ENCODE assay signal across 9 mouse cellular contexts in the genomic region with DNA sequence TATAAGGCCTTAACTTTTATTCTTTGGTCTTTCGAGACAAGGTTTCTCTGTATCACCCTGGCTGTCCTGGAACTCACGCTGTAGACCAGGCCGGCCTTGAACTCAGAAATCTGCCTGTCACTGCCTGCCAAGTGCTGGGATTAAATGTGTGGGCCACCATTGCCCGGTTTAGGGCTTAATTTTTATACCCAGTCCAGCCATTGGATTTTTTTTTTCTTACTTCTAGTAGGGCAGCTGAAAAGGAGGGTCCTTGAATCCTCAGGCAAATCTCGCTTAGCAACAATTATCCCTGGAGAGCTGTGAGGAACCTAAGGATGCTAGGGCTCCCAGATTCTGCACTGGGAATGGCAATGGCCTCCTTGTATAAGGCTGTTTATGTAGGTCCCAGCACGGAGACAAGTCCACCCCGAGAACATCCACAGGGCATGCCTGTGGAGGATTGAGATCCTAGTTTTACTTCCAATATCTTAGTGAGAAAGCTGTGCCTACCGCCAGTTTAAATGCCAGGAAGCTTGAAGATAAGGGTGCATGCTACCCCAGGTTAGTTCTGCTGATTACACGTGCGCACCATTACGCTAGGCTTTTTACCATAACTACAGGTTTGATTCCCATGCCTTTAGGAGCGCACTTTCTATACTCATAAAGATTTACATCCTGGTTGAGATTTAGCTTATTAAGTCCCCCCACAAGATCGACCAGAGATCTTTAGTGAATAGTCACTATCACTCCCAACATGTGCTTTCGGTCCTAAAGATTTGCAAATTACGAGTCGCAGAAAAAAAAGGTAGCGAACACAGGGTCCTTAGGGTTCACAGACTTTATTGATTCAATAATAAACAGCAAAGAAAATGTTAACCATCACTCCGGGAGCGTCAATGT. TPM values are rescaled to one million over a fixed set of nuclear protein-coding genes. Genes with fewer than 3 reads are reported as not detected.
DNase-seq lines count a peak whose midpoint lies in the region; ATAC-seq lines count a peak whose summit lies in the region.
"Had no signal": no experiment of that assay in that cellular context is flagged by ENCODE, and none has a peak within 500 bp of the region (broad histone marks: within the 10 kb centered on the region; RNA-seq: fewer than 3 reads in every experiment).

No protein-coding gene starts in this region.

- H3K36me3 ChIP-seq in megakaryocyte, embryonic 14.5 days (replicated peaks; ENCODE audit: low read length) = peaks cover 16% of the 10 kb centered on the region
- H3K36me3 ChIP-seq in embryonic facial prominence, embryonic 13.5 days = peaks cover 16% of the 10 kb centered on the region
- peaks cover 14% of the 10 kb centered on the region for H3K36me3 ChIP-seq in limb, embryonic 13.5 days
- peaks cover 9% of the 10 kb centered on the region for H3K36me3 ChIP-seq in stomach, embryonic 14.5 days (ENCODE audit: control insufficient read depth, insufficient read depth, low read length)

- peak overlapping the region; percentile 67 for H3K4me2 ChIP-seq in embryonic facial prominence, embryonic 13.5 days
- peak overlapping the region; percentile 66 for H3K4me2 ChIP-seq in limb, embryonic 13.5 days (replicated peaks)
- H3K4me2 ChIP-seq in stomach, embryonic 14.5 days (replicated peaks; ENCODE audit: low read depth, low read length) = peak overlapping the region; percentile 64

- no peak for ATAC-seq in megakaryocyte, adult 5-6 weeks (ENCODE audit: poor library complexity, severe bottlenecking)
- ATAC-seq in embryonic facial prominence, embryonic 13.5 days (ENCODE audit: insufficient number of reproducible peaks, insufficient read depth, low FRiP score, low TSS enrichment, low read depth) = no peak
- ATAC-seq in limb, embryonic 13.5 days (ENCODE audit: low FRiP score, low read depth) = no peak
- ATAC-seq in stomach, embryonic 14.5 days (ENCODE audit: insufficient number of reproducible peaks, insufficient read depth, low FRiP score, low read depth) = no peak

- H3K27me3 ChIP-seq in megakaryocyte, embryonic 14.5 days (replicated peaks) = no peaks in the 10 kb centered on the region
- no peaks in the 10 kb centered on the region for H3K27me3 ChIP-seq in embryonic facial prominence, embryonic 13.5 days
- H3K27me3 ChIP-seq in limb, embryonic 13.5 days = no peaks in the 10 kb centered on the region
- no peaks in the 10 kb centered on the region for H3K27me3 ChIP-seq in stomach, embryonic 14.5 days (ENCODE audit: control insufficient read depth, insufficient read depth, low read length)

- H3K9ac ChIP-seq in embryonic facial prominence, embryonic 13.5 days = peak overlapping the region; percentile 93
- peak overlapping the region; percentile 93 for H3K9ac ChIP-seq in limb, embryonic 13.5 days
- peak overlapping the region; percentile 59 for H3K9ac ChIP-seq in stomach, embryonic 14.5 days (replicated peaks; ENCODE audit: low read depth, low read length)

- H3K4me1 ChIP-seq in megakaryocyte, embryonic 14.5 days = peaks cover 43% of the 10 kb centered on the region
- H3K4me1 ChIP-seq in embryonic facial prominence, embryonic 13.5 days = peaks cover 17% of the 10 kb centered on the region
- peaks cover 17% of the 10 kb centered on the region for H3K4me1 ChIP-seq in limb, embryonic 13.5 days
- H3K4me1 ChIP-seq in stomach, embryonic 14.5 days (ENCODE audit: control insufficient read depth, insufficient read depth, low read length) = 0 out of 2 replicates have a peak, but pooled peaks cover 10% of the 10 kb centered on the region

- WGBS in embryonic facial prominence, embryonic 13.5 days = 14% methylated on average over 19 of the region's 19 CpGs
- WGBS in limb, embryonic 13.5 days = 11% methylated on average over 19 of the region's 19 CpGs
- 13% methylated on average over 19 of the region's 19 CpGs for WGBS in stomach, embryonic 14.5 days

- H3K9me3 ChIP-seq in megakaryocyte, embryonic 14.5 days = no peaks in the 10 kb centered on the region
- no peaks in the 10 kb centered on the region for H3K9me3 ChIP-seq in embryonic facial prominence, embryonic 13.5 days
- no peaks in the 10 kb centered on the region for H3K9me3 ChIP-seq in limb, embryonic 13.5 days
- H3K9me3 ChIP-seq in stomach, embryonic 14.5 days (ENCODE audit: control insufficient read depth, low read depth, low read length) = no peaks in the 10 kb centered on the region

- peak overlapping the region; percentile 94 for H3K4me3 ChIP-seq in megakaryocyte, embryonic 14.5 days (replicated peaks)
- peak overlapping the region; percentile 71 for H3K4me3 ChIP-seq in embryonic facial prominence, embryonic 13.5 days
- H3K4me3 ChIP-seq in limb, embryonic 13.5 days = peak overlapping the region; percentile 70
- peak overlapping the region; percentile 59 for H3K4me3 ChIP-seq in stomach, embryonic 14.5 days (ENCODE audit: low read depth, low read length)

- DNase-seq in spleen, adult 12 weeks (ENCODE audit: low spot score) = no peak
- DNase-seq in spleen, postnatal 36 days (ENCODE audit: low spot score in 2 of 2) = no peak
- DNase-seq in lung, postnatal 36 days = no peak

- H3K27ac ChIP-seq in embryonic facial prominence, embryonic 13.5 days = peak overlapping the region; percentile 91
- H3K27ac ChIP-seq in limb, embryonic 13.5 days = peak overlapping the region; percentile 88
- H3K27ac ChIP-seq in stomach, embryonic 14.5 days (ENCODE audit: low read length) = peak overlapping the region; percentile 85

RNA-seq across cellular contexts. Expression of gene 1810009A15Rik, which starts 0.8 kb away (rescaled TPM):
- 10.2 and 72.7 TPM in 2 replicates for polyA plus RNA-seq in megakaryocyte, embryonic 14.5 days (2012; ENCODE audit: insufficient read depth, low replicate concordance)
- total RNA-seq in megakaryocyte, adult 5-6 weeks (2015) = 43.9 and 64.0 TPM in 2 replicates
- total RNA-seq in megakaryocyte, adult 5-6 weeks (2017) = 61.2 and 66.3 TPM in 2 replicates
- 84.9 and 90.0 TPM in 2 replicates for polyA plus RNA-seq in embryonic facial prominence, embryonic 13.5 days (2015; fragmentation: Nextera tagmentation; extraction: Ambion mirVana)
- polyA plus RNA-seq in limb, embryonic 13.5 days (2015; fragmentation: Nextera tagmentation; extraction: Ambion mirVana) = 94.0 and 96.6 TPM in 2 replicates
- polyA plus RNA-seq in stomach, embryonic 14.5 days (2014; fragmentation: Nextera tagmentation; extraction: Ambion mirVana) = 71.0 and 82.4 TPM in 2 replicates

RNA-seq across cellular contexts. Expression of gene Gm49416, which starts 0.9 kb away (rescaled TPM):
- 12.5 TPM in 1 of 2 replicates, not detected in the other for polyA plus RNA-seq in megakaryocyte, embryonic 14.5 days (2012; ENCODE audit: insufficient read depth, low replicate concordance)
- total RNA-seq in megakaryocyte, adult 5-6 weeks (2015) = 0.27 TPM in 1 of 2 replicates, not detected in the other
- 0.85 TPM in 1 of 2 replicates, not detected in the other for total RNA-seq in megakaryocyte, adult 5-6 weeks (2017)
- polyA plus RNA-seq in embryonic facial prominence, embryonic 13.5 days (2015; fragmentation: Nextera tagmentation; extraction: Ambion mirVana) = not detected in 2 replicates
- not detected in 2 replicates for polyA plus RNA-seq in limb, embryonic 13.5 days (2015; fragmentation: Nextera tagmentation; extraction: Ambion mirVana)
- not detected in 2 replicates for polyA plus RNA-seq in stomach, embryonic 14.5 days (2014; fragmentation: Nextera tagmentation; extraction: Ambion mirVana)
- polyA plus RNA-seq: gonadal fat pad, adult 2 months had no signal

RNA-seq across cellular contexts. Expression of gene Gm49403, which starts 4.1 kb away (rescaled TPM):
- polyA plus RNA-seq in megakaryocyte, embryonic 14.5 days (2012; ENCODE audit: insufficient read depth, low replicate concordance) = not detected in 2 replicates
- total RNA-seq in megakaryocyte, adult 5-6 weeks (2015) = not detected in 2 replicates
- not detected in 2 replicates for total RNA-seq in megakaryocyte, adult 5-6 weeks (2017)
- polyA plus RNA-seq in embryonic facial prominence, embryonic 13.5 days (2015; fragmentation: Nextera tagmentation; extraction: Ambion mirVana) = not detected in 2 replicates
- polyA plus RNA-seq in limb, embryonic 13.5 days (2015; fragmentation: Nextera tagmentation; extraction: Ambion mirVana) = not detected in 2 replicates
- polyA plus RNA-seq in stomach, embryonic 14.5 days (2014; fragmentation: Nextera tagmentation; extraction: Ambion mirVana) = not detected in 2 replicates
- polyA plus RNA-seq: gonadal fat pad, adult 2 months had no signal

RNA-seq across cellular contexts. Expression of gene Lbhd1, which starts 4.3 kb away (rescaled TPM):
- polyA plus RNA-seq in megakaryocyte, embryonic 14.5 days (2012; ENCODE audit: insufficient read depth, low replicate concordance) = 1.5 TPM in 1 of 2 replicates, not detected in the other
- total RNA-seq in megakaryocyte, adult 5-6 weeks (2015) = 29.0 and 50.8 TPM in 2 replicates
- 5.2 and 7.5 TPM in 2 replicates for total RNA-seq in megakaryocyte, adult 5-6 weeks (2017)
- 56.0 and 91.0 TPM in 2 replicates for polyA plus RNA-seq in embryonic facial prominence, embryonic 13.5 days (2015; fragmentation: Nextera tagmentation; extraction: Ambion mirVana)
- polyA plus RNA-seq in limb, embryonic 13.5 days (2015; fragmentation: Nextera tagmentation; extraction: Ambion mirVana) = 93.0 and 93.2 TPM in 2 replicates
- 58.5 and 82.3 TPM in 2 replicates for polyA plus RNA-seq in stomach, embryonic 14.5 days (2014; fragmentation: Nextera tagmentation; extraction: Ambion mirVana)

RNA-seq across cellular contexts. Expression of gene Ints5, which starts 5.0 kb away (rescaled TPM):
- 22.4 and 29.0 TPM in 2 replicates for polyA plus RNA-seq in megakaryocyte, embryonic 14.5 days (2012; ENCODE audit: insufficient read depth, low replicate concordance)
- total RNA-seq in megakaryocyte, adult 5-6 weeks (2015) = 9.1 and 9.3 TPM in 2 replicates
- 10.2 and 11.3 TPM in 2 replicates for total RNA-seq in megakaryocyte, adult 5-6 weeks (2017)
- polyA plus RNA-seq in embryonic facial prominence, embryonic 13.5 days (2015; fragmentation: Nextera tagmentation; extraction: Ambion mirVana) = 36.7 and 42.6 TPM in 2 replicates
- polyA plus RNA-seq in limb, embryonic 13.5 days (2015; fragmentation: Nextera tagmentation; extraction: Ambion mirVana) = 39.6 and 43.3 TPM in 2 replicates
- polyA plus RNA-seq in stomach, embryonic 14.5 days (2014; fragmentation: Nextera tagmentation; extraction: Ambion mirVana) = 29.3 and 33.5 TPM in 2 replicates
